Mouse (Mus musculus) CD4-positive, CD25-positive, alpha-beta regulatory T cell, adult 4 months (primary cell): ENCODE measurements around the gene Rab11fip4. TPM values are rescaled to one million over a fixed set of nuclear protein-coding genes. Genes with fewer than 3 reads are reported as not detected.
"Not testable (repeated sequence)": the region's sequence is repeated elsewhere in the genome, so short reads cannot be mapped to it uniquely, and the experiment has no call there.

Source experiments
- ATAC-seq: one replicate; pipeline ENCODE4 v1.8.0; 2017
- polyA plus RNA-seq, 2 experiments: library from polyadenylated mRNA; unstranded; fragments of 100-300 nt; shearing (Covaris generic); gene quantifications; one replicate each; pipeline ENCODE4 v1.2.1; 2017

Gene Rab11fip4
- polyA plus RNA-seq, 2 experiments from 2014 or later: 8.3 to 13.0 TPM

GRCm38 (mm10) chr11:79679929-79680328 is 88.9 kb downstream of the Rab11fip4 start:
- no peak for ATAC-seq

GRCm38 (mm10) chr11:79680559-79680958 is 89.5 kb downstream of the Rab11fip4 start:
- ATAC-seq: no peak

GRCm38 (mm10) chr11:79681182-79681581 is 90.2 kb downstream of the Rab11fip4 start:
- no peak for ATAC-seq

GRCm38 (mm10) chr11:79681798-79682197 is 90.8 kb downstream of the Rab11fip4 start:
- no peak for ATAC-seq

- ATAC-seq: no peak
These were observed 94.1 kb downstream of the Rab11fip4 start for GRCm38 (mm10) chr11:79685109-79685508.

- ATAC-seq: peak; percentile 77
These were observed 95.6 kb downstream of the Rab11fip4 start for GRCm38 (mm10) chr11:79686501-79687121.

DNA sequence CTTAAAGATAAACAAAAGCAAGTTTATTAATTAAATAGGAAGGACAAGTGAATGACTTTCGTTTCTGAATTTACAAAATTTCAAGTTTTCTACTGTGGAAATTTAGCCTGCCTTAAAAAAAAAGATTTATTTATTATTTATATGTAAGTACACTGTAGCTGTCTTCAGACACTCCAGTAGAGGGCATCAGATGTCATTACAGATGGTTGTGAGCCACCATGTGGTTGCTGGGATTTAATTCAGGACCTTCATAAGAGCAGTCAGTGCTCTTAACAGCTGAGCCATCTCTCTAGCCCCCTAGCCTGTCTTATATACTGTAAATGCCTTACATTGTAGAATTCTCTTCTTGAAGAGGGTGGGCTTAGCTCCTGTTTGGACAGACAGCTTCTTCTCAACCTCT is 98.9 kb downstream of the Rab11fip4 start:
- ATAC-seq: no peak

DNA sequence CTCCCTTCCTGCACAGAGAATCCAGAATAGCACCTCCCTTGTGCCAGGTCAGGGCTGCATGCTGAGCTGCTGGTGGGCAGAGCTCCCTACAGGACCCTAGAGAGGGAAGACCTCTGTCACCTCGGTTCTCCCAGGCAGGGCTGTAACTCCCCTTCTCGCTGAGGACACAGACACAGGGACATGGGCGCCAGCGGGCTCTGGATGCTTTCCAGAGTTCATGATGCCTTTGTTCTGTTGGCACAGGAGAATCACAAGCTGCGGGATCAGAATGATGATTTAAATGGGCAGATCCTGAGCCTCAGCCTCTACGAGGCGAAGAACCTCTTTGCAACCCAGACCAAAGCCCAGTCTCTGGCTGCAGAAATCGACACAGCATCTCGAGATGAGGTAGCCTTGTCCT is 100.5 kb downstream of the Rab11fip4 start:
- no peak for ATAC-seq

DNA sequence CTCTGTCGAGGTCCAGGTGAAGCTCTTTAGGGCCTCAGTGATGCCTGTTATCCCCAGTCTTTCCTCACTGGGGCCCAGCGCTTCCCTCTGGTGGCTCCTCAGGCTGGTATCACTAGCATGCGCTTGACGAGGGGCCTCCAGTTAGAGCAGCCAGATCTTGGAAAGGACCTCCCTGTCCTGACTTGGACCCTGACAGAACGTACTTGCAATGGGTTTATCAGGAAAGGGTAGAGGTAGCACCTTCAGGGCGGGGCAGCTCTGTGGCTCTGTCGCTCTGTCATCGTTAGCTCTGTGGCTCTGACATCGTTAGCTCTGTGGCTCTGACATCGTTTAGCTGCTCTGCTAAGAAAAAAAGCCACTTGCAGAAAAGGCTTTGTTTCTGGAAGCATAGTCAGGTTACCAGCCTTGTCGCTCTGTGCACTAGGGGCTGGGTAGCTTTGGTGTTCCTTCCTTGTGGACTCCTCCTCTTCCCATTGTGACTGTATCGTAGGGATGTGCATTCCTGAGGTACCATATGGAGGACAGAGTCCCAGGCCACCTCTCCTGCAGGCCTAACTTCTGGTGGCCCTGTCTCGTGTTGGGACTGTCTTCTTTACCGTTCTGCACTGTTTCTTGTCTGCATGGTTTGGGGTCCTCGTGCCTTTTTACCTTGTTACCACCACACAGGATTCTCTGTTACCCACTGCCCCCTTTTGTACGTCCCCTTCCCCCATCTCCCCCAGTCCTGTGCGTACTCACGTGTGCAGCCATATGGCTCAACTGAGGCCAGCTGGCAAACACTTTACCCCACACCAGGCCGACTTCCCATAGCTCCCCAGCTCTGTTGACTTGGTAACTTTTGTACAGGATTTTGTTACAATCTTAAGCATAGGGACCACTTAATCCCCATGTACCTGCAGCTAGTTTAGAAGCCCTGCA is 105.6 kb downstream of the Rab11fip4 start:
- no peak for ATAC-seq

DNA sequence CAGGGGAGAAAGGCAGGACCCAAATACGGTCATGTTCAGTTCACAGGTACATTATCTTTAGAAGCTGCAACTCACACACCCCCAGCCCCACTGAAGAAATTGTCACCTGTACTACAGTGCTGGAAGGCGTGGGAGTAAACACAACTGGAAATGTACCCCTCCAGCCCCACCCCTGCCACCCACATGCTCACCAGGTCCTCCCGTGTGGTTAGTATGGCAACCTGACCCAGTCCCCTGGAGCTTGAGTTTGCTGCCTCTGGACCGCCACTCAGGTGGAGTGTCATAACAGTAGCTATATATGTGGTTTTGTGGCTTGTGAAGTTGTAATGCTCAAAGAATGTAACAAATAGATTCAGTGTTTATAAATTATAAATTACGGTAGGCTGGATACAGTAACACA is 107.1 kb downstream of the Rab11fip4 start:
- no peak for ATAC-seq

- not testable (repeated sequence) for ATAC-seq
These were observed 107.5 kb downstream of the Rab11fip4 start for GRCm38 (mm10) chr11:79698542-79698941.

GRCm38 (mm10) chr11:79701466-79701865 is 110.5 kb downstream of the Rab11fip4 start:
- no peak for ATAC-seq

GRCm38 (mm10) chr11:79702092-79702491 is 111.1 kb downstream of the Rab11fip4 start:
- no peak for ATAC-seq

DNA sequence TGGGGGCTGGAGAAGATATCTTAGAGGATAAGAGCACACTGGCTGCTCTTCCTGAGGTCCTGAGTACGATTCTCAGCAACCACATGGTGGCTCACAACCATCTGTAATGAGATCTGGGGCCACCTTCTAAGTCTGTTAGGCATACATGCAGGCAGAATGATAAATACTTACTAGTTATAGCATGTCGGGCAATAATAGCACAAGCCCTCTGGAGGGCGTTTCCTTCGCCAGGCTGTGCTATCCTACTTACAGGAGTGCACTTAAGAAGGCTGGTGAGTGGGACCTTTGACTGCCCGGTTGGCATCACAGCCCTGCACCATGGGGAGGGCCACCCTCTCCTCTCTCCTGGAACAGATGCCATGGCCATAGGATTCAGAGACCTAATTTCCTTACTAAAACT is 112.4 kb downstream of the Rab11fip4 start:
- ATAC-seq: peak; percentile 66

- peak; percentile 28 for ATAC-seq
These were observed 112.9 kb downstream of the Rab11fip4 start for GRCm38 (mm10) chr11:79703885-79704291.

GRCm38 (mm10) chr11:79704318-79705150 is 113.5 kb downstream of the Rab11fip4 start:
- ATAC-seq: peak; percentile 77

GRCm38 (mm10) chr11:79707084-79707483 is 116.1 kb downstream of the Rab11fip4 start:
- no peak for ATAC-seq

GRCm38 (mm10) chr11:79710868-79711765 is 120.1 kb downstream of the Rab11fip4 start:
- peak; percentile 72 for ATAC-seq

DNA sequence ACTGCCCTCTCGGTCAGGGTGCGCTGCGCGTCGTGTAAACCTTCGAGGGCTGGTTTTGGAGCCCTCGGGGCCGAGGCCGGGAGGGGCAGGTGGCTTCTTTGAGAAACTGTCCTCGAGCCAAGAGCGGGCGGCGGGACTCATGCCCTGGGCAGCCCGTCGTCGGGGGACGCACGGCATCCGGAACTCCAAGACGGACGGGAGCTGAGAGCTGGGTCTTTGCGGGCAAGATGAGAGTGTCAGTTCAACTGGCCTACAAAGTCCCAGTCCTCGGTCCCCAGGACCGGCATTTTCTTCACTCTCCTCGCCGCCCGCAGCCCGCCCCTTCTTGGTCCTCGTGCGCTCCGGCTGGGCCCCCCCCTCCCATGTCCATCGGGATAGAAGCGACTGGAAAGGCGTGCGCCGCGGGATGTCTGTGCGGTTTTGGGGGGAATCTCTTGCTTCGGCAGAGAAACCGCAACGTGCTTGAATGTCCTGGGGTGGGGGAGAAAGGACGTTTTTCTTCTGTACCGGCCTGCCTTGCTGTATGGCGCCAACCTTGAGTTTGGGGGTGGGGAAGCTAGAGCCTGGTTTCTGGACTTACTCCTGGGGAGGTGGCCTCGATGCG is 120.9 kb downstream of the Rab11fip4 start:
- peak; percentile 8 for ATAC-seq

GRCm38 (mm10) chr11:79713184-79713583 is 122.2 kb downstream of the Rab11fip4 start:
- ATAC-seq: no peak

GRCm38 (mm10) chr11:79713678-79714077 is 122.7 kb downstream of the Rab11fip4 start:
- ATAC-seq: no peak
